Mouse (Mus musculus): ENCODE results near the gene Themis.

The Themis gene

GRCm38 (mm10) chr10:28805160-28805559 lies 137.0 kb downstream of the Themis start:
- no peak for DNase-seq (ENCODE audit: low spot score)

GRCm38 (mm10) chr10:28811928-28812570 lies 143.9 kb downstream of the Themis start:
- DNase-seq (ENCODE audit: low spot score): no peak

DNA sequence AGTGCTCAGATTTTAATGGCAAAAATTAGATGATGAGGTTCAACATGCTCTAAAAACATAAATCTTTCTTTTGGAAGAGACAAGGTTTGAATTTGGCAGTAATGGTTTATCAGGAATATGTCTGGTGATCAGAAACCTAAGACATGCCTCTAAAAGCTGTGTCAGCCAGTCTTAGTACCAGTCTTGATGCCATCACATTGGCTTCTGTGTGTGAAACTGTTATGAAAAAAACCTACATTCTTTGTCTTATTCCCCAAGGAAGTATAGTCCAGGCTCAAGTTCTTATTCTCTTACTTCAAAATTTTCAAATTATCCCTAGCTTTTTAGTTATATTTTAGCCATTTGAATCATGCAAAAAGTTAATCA lies 144.4 kb downstream of the Themis start:
- DNase-seq (ENCODE audit: low spot score): no peak

DNA sequence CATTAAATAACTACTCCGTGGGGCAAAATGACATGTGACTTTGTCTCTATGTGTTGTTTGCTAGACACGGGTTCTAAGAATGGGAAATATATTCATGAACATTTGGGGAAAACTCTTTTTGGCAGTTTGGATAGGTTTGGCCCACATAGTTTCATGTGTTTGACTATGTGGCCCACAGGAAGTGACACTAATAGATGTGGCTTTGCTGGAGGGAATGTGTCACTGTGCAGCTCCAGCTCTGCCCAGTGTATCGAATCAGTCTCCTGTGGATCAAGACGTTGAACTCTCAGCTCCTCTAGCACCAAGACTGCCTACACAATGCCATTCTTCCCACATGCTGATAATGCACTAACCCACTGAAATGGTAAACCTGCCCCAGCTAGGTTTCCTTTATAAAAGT lies 148.0 kb downstream of the Themis start:
- DNase-seq (ENCODE audit: low spot score): no peak

- no peak for DNase-seq (ENCODE audit: low spot score)
Observed at GRCm38 (mm10) chr10:28822320-28822719, 154.2 kb downstream of the Themis start.

GRCm38 (mm10) chr10:28842605-28843004 lies 174.4 kb downstream of the Themis start:
- no peak for DNase-seq (ENCODE audit: low spot score)

DNA sequence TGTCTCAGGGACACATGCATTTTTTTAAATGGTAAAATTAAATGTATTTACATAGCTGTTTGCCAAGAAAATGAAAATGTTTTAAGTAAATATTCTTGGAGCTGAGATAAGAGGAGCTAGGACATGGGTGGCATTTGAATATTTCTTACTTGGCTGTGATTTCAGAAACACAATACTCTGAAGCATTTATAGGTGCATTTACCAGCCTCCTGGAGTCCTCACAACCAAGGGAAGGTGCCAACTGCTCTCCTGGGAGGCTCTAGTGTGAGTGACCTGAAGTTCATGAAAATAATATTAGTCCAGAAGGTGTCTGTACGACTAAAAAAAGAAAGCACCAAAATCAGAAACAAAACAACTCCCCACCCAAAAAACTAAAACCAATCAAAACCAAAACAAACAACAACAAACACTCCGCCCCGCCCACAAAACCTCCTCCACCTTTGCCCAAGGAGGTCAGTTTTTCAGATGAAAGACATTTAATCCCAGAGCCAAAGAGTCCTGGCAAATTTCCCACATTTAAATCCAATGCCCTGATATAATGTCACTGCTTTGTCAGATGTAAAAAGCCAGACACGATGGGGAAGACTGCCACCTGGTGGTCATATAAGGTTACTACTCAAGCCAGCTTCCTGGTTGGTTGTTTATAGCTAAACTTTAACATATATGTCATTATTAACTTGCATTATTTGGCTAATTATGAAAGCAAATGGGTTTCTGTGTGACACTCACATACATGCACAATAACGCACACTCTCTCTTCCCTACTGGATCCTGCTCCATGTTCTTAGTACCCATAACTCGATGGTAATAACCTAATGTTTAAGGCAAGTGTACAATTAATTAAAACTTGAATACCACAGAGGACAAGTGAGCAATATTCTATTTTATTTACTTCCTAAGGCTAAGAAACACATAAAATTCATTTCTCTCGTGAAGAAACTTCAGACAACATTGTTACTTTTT lies 175.9 kb downstream of the Themis start:
- DNase-seq (ENCODE audit: low spot score): peak; percentile 29

DNA sequence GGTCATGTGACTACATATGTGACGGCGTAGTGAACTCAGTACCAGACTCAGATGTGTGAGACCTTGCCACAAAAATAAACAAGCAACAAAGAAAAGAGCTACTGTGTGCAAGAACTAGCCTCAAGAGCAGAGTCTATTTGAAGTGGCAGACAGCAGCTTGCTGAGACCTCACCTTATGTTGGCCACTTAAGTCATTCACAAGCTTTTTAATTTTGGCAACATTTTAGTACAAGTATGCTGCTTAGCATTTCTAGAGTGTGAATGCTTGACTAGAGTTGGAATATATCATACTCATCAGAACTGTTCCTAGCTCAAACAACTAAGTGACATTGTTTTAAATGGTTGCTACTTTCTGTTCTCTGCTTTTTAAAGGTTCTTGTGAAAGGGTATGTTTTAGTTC lies 188.0 kb downstream of the Themis start:
- DNase-seq (ENCODE audit: low spot score): no peak

- DNase-seq (ENCODE audit: low spot score): no peak
Observed at GRCm38 (mm10) chr10:28870580-28871354, 202.6 kb downstream of the Themis start.

GRCm38 (mm10) chr10:28874605-28875004 lies 206.4 kb downstream of the Themis start:
- DNase-seq (ENCODE audit: low spot score): no peak

DNA sequence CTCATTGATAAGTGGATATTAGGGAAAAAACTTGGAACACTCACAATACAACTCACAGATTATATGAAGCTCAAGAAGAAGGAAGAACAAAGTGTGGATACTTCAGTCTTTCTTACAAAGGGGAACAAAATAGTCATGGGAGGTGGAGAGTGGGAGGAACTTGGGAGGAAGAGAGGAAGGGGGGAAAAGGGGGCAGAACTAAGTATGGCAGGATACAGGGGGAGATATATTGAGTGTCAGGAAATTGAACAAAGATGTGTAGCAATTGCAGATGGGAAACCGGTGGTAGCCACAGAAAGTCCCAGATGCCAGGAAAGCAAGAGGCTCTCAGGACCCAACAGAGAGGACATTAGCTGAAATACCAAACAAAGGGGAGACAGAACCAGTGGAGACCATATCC lies 219.5 kb downstream of the Themis start:
- no peak for DNase-seq (ENCODE audit: low spot score)

GRCm38 (mm10) chr10:28890886-28891285 lies 222.7 kb downstream of the Themis start:
- DNase-seq (ENCODE audit: low spot score): no peak

- no peak for DNase-seq (ENCODE audit: low spot score)
Observed at GRCm38 (mm10) chr10:28898351-28898750, 230.2 kb downstream of the Themis start.

Data from urinary bladder, postnatal 25 days (tissue).